Mouse (Mus musculus): Measurements from ENCODE around the gene Foxn3. TPM values are rescaled to one million over a fixed set of nuclear protein-coding genes. Genes with fewer than 3 reads are reported as not detected.

Foxn3 gene
- polyA plus RNA-seq, 1 experiment from 2014 or later: 93.4 TPM

GRCm38 (mm10) chr12:99558476-99558875, 4.9 kb downstream of the Foxn3 start:
- peaks cover 11% of the 10 kb centered on the region for H3K4me1 ChIP-seq (ENCODE audit: control insufficient read depth, insufficient read depth, low read length)
- H3K9me3 ChIP-seq (ENCODE audit: control insufficient read depth, low read depth, low read length): no peaks in the 10 kb centered on the region
- H3K27me3 ChIP-seq (ENCODE audit: control insufficient read depth, insufficient read depth, low read length): no peaks in the 10 kb centered on the region
- no peak overlapping the region for H3K4me2 ChIP-seq (replicated peaks; ENCODE audit: low read depth, low read length)
- H3K36me3 ChIP-seq (ENCODE audit: control insufficient read depth, insufficient read depth, low read length): no peaks in the 10 kb centered on the region
- ATAC-seq (ENCODE audit: insufficient number of reproducible peaks, insufficient read depth, low FRiP score, low read depth): no peak
- no peak overlapping the region for H3K4me3 ChIP-seq (ENCODE audit: low read depth, low read length)
- WGBS: 72% methylated on average over 4 of the region's 4 CpGs
- H3K27ac ChIP-seq (ENCODE audit: low read length): no peak overlapping the region
- H3K9ac ChIP-seq (replicated peaks; ENCODE audit: low read depth, low read length): no peak overlapping the region

DNA sequence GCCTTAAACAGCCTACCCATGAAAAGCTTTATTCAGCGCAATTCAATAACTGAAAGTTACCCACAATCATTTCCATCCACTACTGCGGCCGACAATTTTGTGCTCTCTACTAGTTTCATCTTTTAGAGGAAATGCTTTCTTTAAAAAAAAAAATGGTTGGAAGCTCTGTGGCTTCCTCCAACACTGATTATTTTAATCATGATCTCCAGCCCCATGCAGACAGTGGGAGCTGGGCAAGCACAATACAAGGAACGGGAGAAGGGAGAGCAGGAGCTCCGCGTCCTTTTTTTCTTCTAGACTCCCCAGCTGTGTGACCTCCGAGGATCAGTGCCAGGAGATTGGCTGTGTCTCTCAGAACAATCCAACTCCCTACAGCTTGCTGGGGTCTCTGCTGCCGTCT, 5.9 kb downstream of the Foxn3 start:
- no peak for ATAC-seq (ENCODE audit: insufficient number of reproducible peaks, insufficient read depth, low FRiP score, low read depth)
- Histone ChIP-seq H3K36me3 (ENCODE audit: control insufficient read depth, insufficient read depth, low read length) (no peaks in the 10 kb centered on the region), H3K4me2 (replicated peaks; ENCODE audit: low read depth, low read length) (no peak overlapping the region), H3K27me3 (ENCODE audit: control insufficient read depth, insufficient read depth, low read length) (no peaks in the 10 kb centered on the region), H3K27ac (ENCODE audit: low read length) (no peak overlapping the region), H3K9ac (replicated peaks; ENCODE audit: low read depth, low read length) (no peak overlapping the region), H3K4me3 (ENCODE audit: low read depth, low read length) (no peak overlapping the region), H3K4me1 (ENCODE audit: control insufficient read depth, insufficient read depth, low read length) (peaks cover 11% of the 10 kb centered on the region), H3K9me3 (ENCODE audit: control insufficient read depth, low read depth, low read length) (no peaks in the 10 kb centered on the region)
- WGBS: 78% methylated on average over 8 of the region's 8 CpGs

DNA sequence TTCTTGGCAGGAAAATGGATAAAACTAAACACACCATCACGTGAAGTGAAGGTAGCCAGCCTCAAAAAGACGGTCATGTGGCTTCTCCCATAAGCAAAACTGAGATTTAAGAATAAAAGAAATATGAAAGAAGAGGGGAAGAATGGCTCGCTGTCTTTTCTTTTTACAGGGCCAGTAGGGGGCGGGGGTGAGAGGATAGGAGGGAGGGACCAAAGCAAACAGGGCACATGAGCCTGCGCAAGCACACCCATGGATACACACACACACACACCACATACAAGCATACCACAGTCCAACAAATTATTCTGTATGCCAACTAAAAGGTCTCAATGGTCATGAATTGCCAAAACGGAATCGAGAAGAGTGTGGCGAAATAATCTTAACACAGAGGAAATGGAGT, 12.8 kb downstream of the Foxn3 start:
- no peak for ATAC-seq (ENCODE audit: insufficient number of reproducible peaks, insufficient read depth, low FRiP score, low read depth)
- no peak overlapping the region for H3K4me3 ChIP-seq (ENCODE audit: low read depth, low read length)
- H3K36me3 ChIP-seq (ENCODE audit: control insufficient read depth, insufficient read depth, low read length): no peaks in the 10 kb centered on the region
- no peaks in the 10 kb centered on the region for H3K9me3 ChIP-seq (ENCODE audit: control insufficient read depth, low read depth, low read length)
- no peak overlapping the region for H3K27ac ChIP-seq (ENCODE audit: low read length)
- H3K9ac ChIP-seq (replicated peaks; ENCODE audit: low read depth, low read length): no peak overlapping the region
- H3K27me3 ChIP-seq (ENCODE audit: control insufficient read depth, insufficient read depth, low read length): no peaks in the 10 kb centered on the region
- H3K4me2 ChIP-seq (replicated peaks; ENCODE audit: low read depth, low read length): no peak overlapping the region
- WGBS: 63% methylated on average over 8 of the region's 8 CpGs
- H3K4me1 ChIP-seq (ENCODE audit: control insufficient read depth, insufficient read depth, low read length): no peaks in the 10 kb centered on the region

- H3K4me2 ChIP-seq (replicated peaks; ENCODE audit: low read depth, low read length): no peak overlapping the region
- H3K27me3 ChIP-seq (ENCODE audit: control insufficient read depth, insufficient read depth, low read length): no peaks in the 10 kb centered on the region
- no peaks in the 10 kb centered on the region for H3K9me3 ChIP-seq (ENCODE audit: control insufficient read depth, low read depth, low read length)
- H3K4me3 ChIP-seq (ENCODE audit: low read depth, low read length): no peak overlapping the region
- H3K27ac ChIP-seq (ENCODE audit: low read length): no peak overlapping the region
- WGBS: 96% methylated on average over 10 of the region's 10 CpGs
- ATAC-seq (ENCODE audit: insufficient number of reproducible peaks, insufficient read depth, low FRiP score, low read depth): no peak
- no peaks in the 10 kb centered on the region for H3K4me1 ChIP-seq (ENCODE audit: control insufficient read depth, insufficient read depth, low read length)
- no peak overlapping the region for H3K9ac ChIP-seq (replicated peaks; ENCODE audit: low read depth, low read length)
- H3K36me3 ChIP-seq (ENCODE audit: control insufficient read depth, insufficient read depth, low read length): no peaks in the 10 kb centered on the region
Measured at GRCm38 (mm10) chr12:99549811-99550210, 13.6 kb downstream of the Foxn3 start.

- H3K9ac ChIP-seq (replicated peaks; ENCODE audit: low read depth, low read length): no peak overlapping the region
- H3K27ac ChIP-seq (ENCODE audit: low read length): no peak overlapping the region
- no peaks in the 10 kb centered on the region for H3K36me3 ChIP-seq (ENCODE audit: control insufficient read depth, insufficient read depth, low read length)
- 70% methylated on average over 7 of the region's 7 CpGs for WGBS
- ATAC-seq (ENCODE audit: insufficient number of reproducible peaks, insufficient read depth, low FRiP score, low read depth): no peak
- no peak overlapping the region for H3K4me3 ChIP-seq (ENCODE audit: low read depth, low read length)
- H3K9me3 ChIP-seq (ENCODE audit: control insufficient read depth, low read depth, low read length): no peaks in the 10 kb centered on the region
- no peaks in the 10 kb centered on the region for H3K4me1 ChIP-seq (ENCODE audit: control insufficient read depth, insufficient read depth, low read length)
- H3K27me3 ChIP-seq (ENCODE audit: control insufficient read depth, insufficient read depth, low read length): no peaks in the 10 kb centered on the region
- H3K4me2 ChIP-seq (replicated peaks; ENCODE audit: low read depth, low read length): no peak overlapping the region
Measured at GRCm38 (mm10) chr12:99548419-99548818, 15.0 kb downstream of the Foxn3 start.

DNA sequence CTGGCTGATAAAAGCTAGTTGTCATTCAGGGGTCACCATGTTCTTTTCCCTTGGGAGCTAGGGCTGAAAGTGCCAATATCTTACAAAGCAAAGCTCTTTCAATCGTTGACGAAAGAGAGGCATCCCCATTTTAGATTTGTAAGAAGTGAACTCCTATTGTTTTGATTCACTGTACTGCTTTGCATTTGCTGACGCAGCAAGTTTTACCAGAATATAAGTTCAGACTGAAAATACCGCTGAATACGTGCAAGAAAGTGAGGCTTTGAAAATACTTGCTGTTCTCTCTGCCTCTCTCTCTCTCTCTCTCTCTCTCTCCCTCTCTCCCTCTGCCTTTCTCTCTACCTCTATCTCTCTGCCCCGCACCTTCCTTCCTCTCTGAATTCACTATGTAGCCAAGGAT, 16.1 kb downstream of the Foxn3 start:
- no peaks in the 10 kb centered on the region for H3K27me3 ChIP-seq (ENCODE audit: control insufficient read depth, insufficient read depth, low read length)
- ATAC-seq (ENCODE audit: insufficient number of reproducible peaks, insufficient read depth, low FRiP score, low read depth): no peak
- no peak overlapping the region for H3K9ac ChIP-seq (replicated peaks; ENCODE audit: low read depth, low read length)
- H3K27ac ChIP-seq (ENCODE audit: low read length): no peak overlapping the region
- no peaks in the 10 kb centered on the region for H3K9me3 ChIP-seq (ENCODE audit: control insufficient read depth, low read depth, low read length)
- WGBS: 90% methylated on average over 6 of the region's 6 CpGs
- no peak overlapping the region for H3K4me3 ChIP-seq (ENCODE audit: low read depth, low read length)
- H3K4me2 ChIP-seq (replicated peaks; ENCODE audit: low read depth, low read length): no peak overlapping the region
- no peaks in the 10 kb centered on the region for H3K36me3 ChIP-seq (ENCODE audit: control insufficient read depth, insufficient read depth, low read length)
- H3K4me1 ChIP-seq (ENCODE audit: control insufficient read depth, insufficient read depth, low read length): no peaks in the 10 kb centered on the region

DNA sequence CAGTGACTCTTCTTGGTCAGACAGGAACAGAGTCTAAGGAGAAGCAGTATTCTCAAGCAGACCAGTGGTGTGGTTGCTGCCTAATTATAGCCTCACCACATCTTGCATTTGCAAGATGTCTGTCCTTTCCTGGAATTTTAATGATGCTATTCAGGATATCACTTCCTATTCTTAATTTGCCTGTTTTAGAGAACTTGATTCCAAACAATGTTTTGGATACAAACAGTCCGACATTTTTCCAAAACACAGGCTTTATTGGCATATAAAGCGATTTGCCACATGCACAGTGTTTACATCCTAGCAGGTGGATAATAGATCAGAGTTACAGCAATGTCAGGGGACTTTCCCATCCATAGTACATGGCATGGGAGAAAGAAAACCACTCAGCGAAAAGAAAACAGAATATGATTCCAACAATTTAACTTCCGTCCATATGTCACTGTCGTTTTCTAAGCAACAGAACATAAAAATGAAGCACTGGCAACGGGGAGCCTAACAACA, 18.1 kb downstream of the Foxn3 start:
- Histone ChIP-seq H3K27me3 (ENCODE audit: control insufficient read depth, insufficient read depth, low read length) (no peaks in the 10 kb centered on the region), H3K27ac (ENCODE audit: low read length) (no peak overlapping the region), H3K9ac (replicated peaks; ENCODE audit: low read depth, low read length) (no peak overlapping the region), H3K4me3 (ENCODE audit: low read depth, low read length) (no peak overlapping the region), H3K9me3 (ENCODE audit: control insufficient read depth, low read depth, low read length) (no peaks in the 10 kb centered on the region), H3K4me2 (replicated peaks; ENCODE audit: low read depth, low read length) (no peak overlapping the region), H3K36me3 (ENCODE audit: control insufficient read depth, insufficient read depth, low read length) (no peaks in the 10 kb centered on the region), H3K4me1 (ENCODE audit: control insufficient read depth, insufficient read depth, low read length) (no peaks in the 10 kb centered on the region)
- ATAC-seq (ENCODE audit: insufficient number of reproducible peaks, insufficient read depth, low FRiP score, low read depth): no peak
- 55% methylated on average over 6 of the region's 6 CpGs for WGBS

DNA sequence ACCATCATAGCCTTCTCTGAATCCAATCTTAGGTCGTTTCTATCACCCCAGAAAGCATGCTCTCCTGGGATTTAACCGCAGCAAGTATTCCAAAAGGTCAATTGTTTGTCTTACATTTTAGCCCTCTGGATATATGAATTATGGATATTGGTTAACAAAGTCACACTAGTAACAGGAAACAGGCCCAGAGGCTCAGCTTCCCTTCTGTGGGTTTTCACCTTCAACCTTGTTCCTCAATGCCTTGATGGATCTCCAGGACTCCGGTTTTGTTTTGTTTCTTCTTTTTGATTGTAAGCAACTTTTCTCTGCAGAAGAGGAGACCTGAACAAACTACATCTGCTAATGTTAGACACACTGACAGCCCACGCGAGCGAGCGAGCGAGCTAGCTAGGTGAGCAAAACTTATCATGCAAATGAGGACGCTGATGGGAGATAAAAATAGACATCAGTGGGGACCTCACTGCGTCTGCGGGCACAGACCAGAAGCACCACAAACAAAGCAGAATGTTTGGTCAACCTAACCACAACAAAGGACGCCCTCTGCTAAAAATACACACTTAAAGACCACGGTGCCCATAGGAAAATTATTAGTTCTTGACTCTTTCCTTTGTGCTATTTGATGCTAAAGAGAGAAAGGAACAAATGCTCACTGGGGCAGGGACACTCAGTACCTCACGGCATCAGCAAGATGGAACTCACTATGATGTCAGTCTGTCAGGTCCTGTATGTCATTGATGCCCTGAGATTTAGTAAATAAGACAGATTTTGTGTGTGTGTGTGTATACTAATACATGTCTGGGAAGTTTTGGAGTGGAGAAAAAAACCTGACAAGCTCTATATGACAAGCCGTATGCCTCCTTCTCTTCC, 18.9 kb downstream of the Foxn3 start:
- H3K4me1 ChIP-seq (ENCODE audit: control insufficient read depth, insufficient read depth, low read length): no peaks in the 10 kb centered on the region
- no peak overlapping the region for H3K27ac ChIP-seq (ENCODE audit: low read length)
- H3K9me3 ChIP-seq (ENCODE audit: control insufficient read depth, low read depth, low read length): no peaks in the 10 kb centered on the region
- no peak overlapping the region for H3K9ac ChIP-seq (replicated peaks; ENCODE audit: low read depth, low read length)
- no peaks in the 10 kb centered on the region for H3K36me3 ChIP-seq (ENCODE audit: control insufficient read depth, insufficient read depth, low read length)
- no peak for ATAC-seq (ENCODE audit: insufficient number of reproducible peaks, insufficient read depth, low FRiP score, low read depth)
- no peak overlapping the region for H3K4me2 ChIP-seq (replicated peaks; ENCODE audit: low read depth, low read length)
- 81% methylated on average over 15 of the region's 15 CpGs for WGBS
- H3K4me3 ChIP-seq (ENCODE audit: low read depth, low read length): no peak overlapping the region
- no peaks in the 10 kb centered on the region for H3K27me3 ChIP-seq (ENCODE audit: control insufficient read depth, insufficient read depth, low read length)
